Mouse (Mus musculus): ENCODE measurements at regions not wholly inside any gene's neighbourhood (a gene's known extent, or its start where the extent isn't known, plus 50 kb on each side); places are given as distances from the start of the nearest gene placed in this dataset.

DNA sequence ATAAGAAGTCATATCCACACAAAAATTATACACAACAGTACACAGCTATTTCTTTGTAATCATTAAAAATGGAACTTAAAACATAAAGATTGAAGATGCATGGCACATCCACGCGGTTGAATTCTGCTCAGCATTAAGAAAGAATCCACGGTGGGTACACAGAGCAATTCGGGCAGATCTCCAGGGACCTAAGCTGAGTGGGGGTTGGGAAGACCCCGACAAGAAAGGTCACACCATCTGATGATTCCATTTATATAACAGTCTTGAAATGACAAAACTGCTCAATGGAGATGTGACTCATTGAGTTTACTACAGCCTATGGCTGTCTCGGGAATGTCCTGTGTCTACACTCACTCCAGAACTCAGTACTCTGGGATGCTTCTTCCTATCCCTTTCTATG, 97.2 kb downstream of the Bms1 start:
- no peak for TF ChIP-seq CTCF (IDR thresholded peaks at IDR 0.05; ENCODE audit: insufficient read depth, low read length)
- no peak for TF ChIP-seq POLR2A (IDR thresholded peaks at IDR 0.05; ENCODE audit: borderline replicate concordance, extremely low read depth, low read depth, low read length)
